Mouse (Mus musculus) kidney, adult 8-10 months (tissue): ENCODE measurements around the gene Rabif.

Experiments used
- DNase-seq, 2 experiments: peaks; one replicate each; pipeline ENCODE4 v3.0.0; 2022

The Rabif gene

DNA sequence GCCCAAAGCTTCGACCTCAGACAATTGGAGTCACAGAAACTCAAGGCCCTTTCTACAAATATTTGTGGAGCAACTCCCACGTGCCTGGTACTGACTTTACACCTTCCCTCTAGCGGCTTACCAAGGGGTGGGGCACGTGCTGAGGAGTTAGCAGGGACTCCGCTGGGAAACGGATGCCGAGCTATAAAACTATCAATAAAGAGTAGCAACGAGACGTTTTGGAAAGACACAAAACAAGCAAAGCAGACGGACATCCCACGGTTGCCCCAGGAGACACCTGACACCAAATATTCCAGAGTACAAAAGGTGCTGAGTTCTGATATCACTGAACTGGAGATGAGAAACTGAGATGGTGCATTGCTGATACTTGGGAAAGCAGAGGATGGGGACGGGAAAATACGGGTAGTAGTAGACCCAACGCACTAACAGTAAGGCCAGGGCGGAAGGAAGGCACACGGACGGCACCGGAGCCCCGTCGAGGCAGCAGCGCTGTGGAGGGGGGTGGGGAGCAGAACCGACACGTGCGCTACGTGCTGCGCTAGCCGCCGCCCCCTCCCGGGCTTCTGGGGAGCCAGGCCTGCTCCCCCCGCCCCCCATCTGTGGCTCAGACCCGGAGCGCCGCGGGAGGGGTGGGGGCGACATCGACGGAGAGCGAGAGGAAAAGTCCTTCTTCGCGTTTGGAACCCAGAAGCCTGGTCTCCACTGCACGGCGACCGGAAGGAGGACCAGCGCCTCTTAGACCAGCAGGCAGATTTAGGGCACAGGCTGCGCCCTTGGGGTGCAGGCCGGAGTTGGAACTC is 61.6 kb downstream of the Rabif start:
- no peak for DNase-seq

DNA sequence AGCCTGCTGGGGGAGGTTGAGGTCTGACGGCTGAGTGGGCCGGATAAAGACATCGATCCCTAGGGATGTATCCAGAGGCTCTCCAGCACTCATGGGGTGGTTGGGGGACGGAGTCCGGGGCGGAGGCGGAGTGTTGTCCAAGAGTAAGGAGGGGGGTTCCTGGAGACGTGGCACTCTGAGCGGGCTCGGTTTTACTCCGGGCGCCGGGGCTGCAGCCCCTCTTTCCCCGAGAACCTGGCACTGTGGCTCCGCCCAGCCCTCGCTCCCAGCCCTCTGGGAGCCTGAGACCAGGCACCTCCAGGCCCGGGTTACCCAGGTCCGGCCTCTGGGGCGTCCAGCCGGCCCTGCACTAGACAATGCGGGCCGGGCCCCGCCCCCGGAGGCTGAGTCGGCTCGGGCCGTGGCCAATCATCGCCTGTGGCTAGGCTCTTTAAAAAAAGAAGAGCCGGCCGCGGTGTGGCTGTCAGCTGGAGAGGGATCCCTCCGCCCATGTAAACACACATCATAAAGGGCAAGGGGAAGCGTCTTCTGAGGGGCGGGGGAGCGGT is 62.3 kb downstream of the Rabif start:
- DNase-seq = peak; percentile 96
